Mouse (Mus musculus): ENCODE measurements around the gene Sf3a2.

Gene Sf3a2

DNA sequence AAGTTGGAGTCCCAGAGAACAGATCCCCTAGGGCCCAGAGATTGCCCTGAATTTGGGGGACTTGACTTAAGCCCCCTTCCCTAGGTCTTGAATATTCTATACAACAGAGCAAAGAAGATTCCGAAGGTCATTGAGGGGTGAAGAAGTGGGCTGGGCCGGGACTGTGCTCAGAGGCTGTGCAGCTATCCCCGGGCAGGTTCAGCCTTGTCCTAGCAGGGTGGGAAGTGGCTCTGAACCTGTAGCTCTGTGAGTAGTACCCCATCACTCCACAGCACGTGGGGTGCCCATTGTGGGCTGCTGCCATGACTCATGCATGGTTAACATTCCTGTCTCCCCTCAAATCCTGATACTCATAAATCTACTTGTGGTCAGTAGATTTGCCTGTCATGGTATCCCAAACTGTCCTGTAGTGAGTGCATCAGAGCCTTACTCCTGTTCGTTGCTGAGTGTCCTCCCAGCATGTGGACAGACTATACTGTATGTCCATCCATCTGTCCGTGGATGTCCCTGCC, 21.6 kb upstream of the Sf3a2 start:
- no peak for DNase-seq

DNA sequence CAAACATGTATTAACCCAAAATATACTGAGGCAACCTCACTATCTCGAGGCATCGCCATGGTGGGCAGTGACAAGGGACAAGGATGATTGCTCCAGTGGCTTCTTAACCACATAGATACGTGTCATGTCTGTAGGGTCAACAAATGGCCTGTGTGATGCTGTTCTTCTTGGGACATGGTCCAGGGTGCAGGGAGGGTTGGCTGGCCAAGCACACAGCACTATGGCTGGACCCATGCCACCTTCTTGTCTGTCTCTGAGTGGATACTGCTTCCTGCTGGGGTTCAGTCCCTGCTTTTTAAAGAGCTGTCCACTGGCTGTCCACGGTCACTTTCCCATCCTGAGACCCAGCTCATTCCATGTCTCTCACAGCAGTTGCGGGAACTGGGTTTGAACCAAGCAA, 20.9 kb upstream of the Sf3a2 start:
- no peak for DNase-seq

DNA sequence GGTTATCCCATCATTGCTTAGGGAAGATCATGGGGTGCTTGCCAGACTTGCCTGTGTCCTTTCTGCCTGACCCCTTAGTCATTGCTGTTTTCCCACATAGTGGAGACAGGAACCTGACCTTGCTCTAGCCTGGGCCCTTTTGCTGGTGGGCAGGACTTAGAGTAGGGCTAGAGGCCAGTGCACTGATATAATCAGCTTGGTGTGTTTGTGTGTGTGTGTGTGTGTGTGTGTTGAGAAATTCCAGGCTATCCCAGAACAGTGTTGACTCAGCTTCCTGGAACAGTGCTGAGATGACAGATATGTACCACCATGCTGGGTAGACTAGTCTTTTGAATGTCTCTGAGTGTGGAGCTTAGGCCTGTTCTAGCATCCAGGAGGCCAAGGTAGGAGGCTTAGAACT, 18.4 kb upstream of the Sf3a2 start:
- no peak for DNase-seq

DNA sequence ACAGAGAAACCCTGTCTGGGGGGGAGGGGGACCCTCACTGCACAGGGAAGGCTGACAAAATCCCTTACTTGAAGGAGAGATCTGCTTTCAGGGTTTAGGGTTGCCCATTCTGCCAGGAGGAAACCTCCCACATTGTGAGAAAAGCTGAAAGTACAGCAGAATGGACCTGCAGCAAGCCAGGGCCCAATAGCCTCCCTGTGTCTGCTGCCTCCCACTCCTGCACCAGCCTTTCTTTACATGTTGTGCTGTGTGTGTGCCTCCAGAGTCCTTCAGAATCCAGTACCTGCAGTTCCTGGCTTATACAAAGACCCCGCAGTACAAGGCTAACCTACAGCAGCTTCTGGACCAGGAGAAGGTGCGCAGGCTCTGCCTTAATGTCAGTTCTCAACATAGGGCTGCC, 13.7 kb upstream of the Sf3a2 start:
- DNase-seq: no peak

DNA sequence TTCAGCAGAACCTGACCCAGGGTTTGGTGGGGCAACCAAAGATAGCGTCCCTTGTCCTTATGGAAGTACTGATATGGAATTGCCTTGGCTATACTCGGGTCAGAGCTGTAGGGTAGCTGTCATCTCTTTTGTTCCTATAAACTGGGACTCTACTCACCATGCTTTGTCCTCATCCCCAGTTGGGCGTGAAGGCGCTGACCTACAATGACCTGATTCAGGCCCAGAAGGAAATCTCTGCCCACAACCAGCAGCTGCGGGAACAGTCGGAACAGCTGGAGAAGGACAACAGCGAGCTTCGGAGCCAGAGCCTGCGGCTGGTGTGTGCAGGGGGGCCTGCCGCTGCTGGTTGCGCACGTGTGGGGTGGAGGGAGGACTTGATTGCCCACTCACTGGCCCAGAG, 13.1 kb upstream of the Sf3a2 start:
- no peak for DNase-seq

DNA sequence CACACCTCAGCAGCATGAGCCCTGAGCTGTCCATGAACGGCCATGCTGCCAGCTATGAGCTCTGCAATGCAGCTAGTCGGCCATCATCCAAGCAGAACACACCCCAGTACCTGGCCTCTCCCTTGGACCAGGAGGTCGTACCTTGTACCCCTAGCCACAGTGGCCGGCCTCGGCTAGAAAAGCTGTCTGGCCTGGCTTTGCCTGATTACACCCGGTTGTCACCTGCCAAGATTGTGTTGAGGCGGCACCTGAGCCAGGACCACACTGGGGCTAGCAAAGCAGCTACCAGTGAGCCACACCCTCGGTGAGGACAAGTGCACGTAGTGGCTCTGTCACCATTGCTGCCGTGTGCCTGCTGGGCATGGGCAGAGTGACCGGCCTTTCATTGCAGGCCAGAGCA, 12.0 kb upstream of the Sf3a2 start:
- no peak for DNase-seq

DNA sequence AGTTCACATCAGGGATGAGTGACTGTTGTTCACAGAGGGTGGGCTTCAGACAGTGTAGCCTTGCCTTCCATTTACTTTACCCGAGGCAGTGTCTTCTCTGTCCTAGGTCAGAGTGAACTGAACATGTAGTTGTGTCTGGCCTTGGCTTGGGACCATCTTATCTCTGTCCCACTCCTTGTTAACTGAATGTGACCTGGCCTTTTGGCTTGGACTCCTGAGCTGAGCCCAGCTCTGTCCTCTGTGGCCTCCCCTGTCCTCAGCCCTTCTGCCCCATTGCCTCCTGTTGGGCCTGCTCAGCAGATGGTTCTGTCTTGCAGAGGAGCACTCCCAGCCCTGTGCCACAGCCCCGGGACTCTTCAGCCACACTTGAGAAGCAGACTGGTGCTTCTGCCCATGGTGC, 10.5 kb upstream of the Sf3a2 start:
- no peak for DNase-seq

DNA sequence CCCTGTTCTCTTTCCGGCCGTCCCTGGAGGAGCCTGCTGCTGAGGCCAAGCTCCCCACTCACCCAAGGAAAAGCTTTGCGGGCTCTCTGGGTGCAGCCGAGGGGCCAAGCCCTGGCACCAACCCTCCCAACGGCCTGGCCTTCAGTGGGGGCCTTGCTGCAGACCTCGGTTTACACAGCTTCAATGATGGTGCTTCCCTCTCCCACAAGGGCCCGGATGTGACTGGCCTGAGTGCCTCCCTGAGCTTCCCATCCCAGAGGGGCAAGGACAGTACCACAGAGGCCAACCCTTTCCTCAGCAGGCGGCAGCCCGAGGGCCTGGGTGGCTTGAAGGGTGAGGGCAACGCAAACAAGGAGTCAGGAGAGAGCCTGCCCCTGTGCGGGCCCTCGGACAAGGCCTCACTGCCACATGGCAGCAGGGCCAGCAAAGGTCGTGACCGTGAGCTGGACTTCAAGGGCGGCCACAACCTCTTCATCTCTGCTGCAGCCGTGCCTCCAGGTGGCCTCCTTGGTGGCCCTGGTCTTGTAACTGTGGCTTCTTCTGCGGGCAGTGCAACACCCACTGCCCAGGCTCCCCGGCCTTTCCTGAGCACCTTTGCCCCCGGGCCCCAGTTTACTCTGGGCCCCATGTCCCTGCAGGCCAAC, 7.1 kb upstream of the Sf3a2 start:
- DNase-seq: no peak

DNA sequence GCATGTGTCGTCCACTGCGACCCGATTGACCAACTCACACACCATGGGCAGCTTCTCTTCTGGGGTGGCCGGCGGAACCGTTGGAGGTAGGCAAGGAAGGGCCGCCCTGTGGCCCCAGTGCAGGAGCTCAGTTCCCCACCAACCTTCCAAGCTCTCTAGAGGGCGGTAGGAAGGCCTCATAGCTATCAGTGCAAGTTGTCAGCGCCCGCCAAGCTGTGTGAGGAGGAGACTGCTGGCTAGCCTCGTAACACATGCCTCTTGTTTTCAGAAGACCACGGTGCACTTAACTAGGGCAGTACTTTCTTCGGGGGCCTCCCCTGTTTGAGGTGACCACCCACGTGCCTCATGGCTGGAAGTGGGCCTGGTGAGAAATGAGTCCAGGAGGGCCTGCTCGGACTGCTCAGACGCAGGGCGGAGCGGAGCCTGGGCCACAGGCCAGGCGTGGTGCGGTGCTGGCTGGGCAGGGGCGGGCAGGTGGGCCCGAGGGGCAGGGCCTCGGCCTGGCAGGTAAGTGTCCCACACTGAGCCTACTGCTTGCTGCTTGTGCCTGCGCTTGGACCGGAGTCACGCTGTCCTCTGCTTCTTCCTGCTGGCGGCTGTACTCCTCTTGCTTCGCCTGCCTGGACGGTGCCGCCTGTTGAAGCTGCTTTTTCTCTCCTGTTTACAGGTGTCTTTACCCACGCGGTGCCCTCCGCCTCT, 6.4 kb upstream of the Sf3a2 start:
- no peak for DNase-seq

DNA sequence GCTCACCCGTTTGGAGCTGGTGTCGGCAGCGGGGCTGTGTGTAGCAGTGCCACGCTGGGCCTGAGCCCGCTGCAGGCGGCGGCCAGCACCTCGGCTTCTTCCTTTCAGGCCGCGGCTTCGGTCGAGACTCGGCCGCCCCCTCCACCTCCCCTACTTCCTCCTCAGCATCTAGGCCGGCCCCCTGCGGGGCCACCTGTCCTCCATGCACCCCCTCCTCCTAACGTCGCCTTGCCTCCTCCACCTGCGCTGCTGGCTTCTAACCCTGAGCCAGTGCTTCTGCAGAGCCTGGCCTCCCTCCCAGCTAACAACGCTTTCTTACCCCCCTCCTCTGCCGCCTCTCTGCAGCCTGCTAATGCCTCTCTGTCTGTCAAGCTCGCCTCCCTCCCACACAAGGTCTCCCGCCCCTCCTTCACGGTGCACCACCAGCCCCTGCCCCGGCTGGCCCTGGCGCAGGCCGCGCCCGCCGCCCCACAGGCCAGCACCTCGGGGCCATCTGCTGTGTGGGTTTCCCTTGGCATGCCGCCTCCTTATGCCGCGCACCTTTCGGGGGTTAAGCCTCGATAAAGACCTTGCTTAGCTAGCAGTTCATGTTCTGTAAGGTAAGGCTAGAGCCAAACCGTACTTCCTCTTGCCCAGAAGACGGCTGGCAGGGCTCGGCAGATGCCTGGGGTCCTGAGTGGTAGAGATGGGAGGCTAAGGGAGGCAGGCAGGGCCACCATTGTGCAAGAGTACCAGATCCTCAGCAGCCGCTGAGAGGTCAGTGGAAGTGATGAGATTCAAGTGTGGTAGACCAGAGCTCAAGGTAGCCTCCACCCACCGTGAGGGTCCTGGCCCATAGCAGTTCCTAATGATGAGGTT, 5.6 kb upstream of the Sf3a2 start:
- DNase-seq: no peak

DNA sequence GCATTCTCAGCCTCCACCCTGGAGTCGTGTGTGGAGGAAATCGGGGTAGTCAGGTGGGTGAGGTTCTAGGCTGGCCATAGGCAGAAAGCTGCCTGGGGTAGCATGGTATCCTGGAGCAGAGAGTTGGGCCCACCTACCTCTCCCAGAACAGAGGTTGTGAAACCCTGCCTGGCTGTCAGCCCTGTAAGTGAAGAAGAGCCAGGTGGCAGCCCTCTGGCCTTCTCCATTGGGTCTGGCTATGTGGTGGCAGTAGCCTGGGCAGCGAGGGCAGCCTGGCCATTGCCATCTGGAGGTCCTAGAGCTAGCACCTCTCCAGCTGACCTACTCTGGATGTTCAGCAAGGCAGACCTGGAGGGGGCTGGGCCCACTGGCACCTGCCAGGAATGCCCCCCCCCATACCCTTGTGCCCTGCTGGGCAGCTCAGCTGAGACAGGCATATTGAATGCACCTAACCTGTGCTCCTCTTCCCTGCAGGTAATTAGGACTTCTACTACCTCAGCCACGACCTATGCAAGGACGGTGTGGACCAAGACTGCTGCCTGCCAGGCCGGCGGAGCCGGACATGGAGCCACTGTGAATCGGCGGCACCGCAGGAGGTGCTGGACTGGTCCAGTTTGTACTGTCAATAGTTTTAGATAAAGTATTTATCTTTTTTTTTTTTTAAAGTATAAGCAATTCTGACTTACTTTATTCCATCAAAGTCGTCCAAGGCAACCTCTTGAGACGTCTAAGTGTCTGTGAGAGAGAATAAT, 4.8 kb upstream of the Sf3a2 start:
- no peak for DNase-seq

DNA sequence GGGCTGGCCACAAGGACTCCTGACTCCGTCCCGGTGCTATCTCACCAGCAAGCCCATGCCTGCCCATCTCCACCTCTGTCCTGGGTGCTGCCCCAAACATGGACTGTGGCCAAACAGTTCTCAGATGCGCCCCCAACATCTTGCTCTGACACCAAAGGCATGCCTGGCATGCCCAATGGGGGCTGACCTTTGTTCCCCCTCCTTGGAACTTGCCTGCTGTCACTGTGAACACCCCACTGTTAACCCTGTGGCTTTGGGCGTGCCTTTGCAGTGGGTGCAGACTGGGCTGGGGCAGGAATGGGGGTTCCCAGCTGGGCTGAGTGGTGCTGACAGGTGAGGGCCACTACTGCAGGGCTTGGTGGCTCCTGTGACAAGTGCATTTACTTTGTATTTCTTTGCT, 4.2 kb upstream of the Sf3a2 start:
- DNase-seq: no peak

DNA sequence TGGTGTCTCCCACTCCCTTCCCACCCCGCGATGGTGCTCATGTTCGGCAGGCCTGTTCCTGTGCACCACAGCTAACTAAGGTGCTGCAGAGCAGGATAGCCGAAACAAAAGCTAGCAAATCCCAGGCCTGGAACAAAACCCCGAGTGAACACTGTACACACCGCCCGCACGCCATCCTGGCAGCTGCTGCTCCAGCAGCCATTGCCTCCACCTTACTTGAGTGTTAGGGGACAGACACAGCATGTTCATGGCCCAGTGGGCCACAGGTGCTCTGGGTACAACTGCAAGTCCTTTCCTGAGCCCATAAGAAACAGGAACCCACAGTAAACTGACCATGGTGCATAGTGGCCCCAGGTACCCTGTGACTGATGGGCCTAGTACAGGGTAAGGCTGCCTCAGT, 3.2 kb upstream of the Sf3a2 start:
- no peak for DNase-seq

DNA sequence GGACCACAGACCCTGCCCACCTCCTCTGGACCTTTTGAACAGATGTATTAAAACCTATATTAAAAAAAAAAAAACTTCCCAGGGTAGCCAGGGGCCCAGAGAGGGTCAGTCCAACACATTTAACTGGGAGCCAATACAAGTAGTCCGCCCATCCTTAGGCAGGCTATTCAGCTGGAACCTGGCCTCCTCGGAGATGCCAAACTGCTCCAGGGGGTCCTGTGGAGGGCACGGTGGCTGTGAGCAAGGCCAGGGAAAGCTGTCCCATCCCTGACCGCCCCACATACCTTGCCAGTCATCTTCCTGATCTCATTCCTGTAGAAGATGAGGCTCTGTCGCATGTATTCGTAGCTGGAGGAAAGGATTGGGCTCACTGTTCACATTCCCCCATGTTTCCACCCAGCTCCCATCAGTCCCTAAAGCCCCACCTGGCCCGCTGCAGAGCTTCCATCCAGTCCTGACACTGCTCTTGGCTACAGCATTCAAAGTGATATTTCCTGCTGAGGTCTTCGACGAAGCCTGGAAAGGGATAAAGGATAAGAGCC, 1.6 kb upstream of the Sf3a2 start:
- DNase-seq: no peak

DNA sequence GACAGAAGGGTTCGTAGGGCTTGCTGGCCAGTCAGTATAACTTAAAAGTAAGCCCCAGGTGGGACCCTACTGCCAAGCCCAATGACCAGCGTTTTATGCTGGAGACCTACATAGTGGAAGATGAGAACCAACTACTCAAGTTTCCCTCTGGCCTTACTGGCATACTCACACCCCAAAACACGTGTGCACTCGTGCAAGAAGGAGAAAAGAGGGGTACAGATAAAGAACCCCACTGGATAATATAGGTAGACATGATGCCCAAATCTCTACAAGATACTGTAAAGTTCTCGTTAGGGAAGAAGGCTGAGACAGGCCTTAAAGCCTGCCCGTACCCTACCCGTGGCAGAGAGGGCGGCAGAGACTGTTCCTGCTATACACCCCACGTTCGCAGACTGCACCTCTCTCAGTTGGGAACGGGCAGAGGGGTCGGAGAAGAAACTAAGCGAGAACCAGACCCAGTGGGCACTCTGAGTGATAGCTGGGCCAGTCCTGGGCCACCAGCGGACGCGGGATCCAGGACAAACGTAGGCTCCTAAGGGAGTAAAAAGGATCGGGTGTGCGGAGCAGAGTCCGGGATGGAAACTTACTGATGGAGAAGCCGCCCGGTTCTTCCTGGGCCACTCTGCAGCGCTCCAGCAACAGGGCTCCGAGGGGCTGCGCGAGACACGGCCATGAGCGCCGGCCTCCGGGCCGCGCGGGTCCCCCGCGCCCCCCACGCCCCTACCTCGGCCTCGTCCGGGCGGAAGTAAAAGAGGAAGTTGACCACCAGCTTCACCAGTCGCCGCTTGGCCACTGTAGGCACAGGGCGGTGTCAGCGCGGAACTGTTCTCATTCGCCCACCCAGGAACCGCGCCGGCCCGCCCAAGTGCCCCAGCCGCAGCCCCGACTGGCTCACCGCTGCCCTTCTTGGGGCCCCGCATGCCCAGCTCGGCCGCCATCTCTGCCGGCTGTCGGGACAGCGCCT, 530 bp upstream of the Sf3a2 start:
- peak; percentile 81 for DNase-seq

DNA sequence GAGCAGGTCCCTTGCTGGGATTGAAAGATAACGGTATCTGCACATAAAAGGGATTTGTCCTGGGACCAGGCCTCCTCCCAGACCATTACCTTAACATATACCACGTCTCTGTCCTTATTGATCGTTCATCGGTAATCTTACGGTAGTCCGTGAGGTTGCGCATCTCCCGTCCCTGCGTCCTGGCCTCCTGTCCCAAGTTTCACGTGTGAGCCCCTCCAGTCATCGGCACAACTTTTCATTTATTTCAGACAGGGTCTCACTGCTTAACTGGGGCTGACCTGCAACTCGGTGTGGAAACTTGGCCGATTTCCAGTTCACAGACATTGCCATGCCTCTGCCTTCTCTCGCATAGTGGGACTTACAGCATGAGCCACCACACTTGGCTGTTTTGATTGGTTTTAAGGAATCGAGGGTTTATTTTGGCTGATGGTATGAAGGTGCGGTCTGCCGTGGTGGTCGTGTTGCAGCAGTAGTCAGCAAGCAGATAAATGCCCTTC, 1.1 kb downstream of the Sf3a2 start:
- no peak for DNase-seq

DNA sequence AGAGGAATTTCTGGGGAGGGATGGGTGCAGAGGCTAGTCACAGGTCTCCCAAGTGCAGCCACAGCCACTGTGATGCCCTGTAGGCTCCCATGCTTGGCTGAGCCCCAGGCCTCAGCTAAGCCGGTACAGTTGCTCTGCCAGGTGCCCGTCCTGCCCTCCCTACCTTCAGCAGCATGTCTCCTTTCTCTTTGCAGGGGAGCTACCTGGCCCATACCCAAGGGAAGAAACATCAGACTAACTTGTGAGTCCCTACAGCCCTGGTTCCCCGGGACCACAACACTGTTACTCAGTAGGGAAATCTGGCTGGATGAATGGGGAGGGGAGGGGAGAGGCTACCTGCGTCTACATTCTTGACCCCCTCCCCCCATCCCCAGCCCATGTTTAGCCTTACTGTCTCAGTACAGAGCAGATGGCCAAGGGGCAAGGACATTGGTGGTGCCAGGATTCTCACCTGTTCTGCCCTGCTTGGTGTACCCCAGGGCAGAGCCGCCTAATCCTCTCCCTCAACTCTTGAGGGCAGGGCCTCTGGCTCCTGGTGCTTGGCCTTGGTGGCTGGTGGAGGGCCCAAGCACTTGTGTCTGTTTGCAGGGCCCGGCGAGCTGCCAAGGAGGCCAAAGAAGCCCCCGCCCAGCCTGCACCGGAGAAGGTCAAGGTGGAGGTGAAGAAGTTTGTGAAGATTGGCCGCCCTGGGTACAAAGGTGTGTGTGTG, 4.4 kb downstream of the Sf3a2 start:
- DNase-seq: no peak

DNA sequence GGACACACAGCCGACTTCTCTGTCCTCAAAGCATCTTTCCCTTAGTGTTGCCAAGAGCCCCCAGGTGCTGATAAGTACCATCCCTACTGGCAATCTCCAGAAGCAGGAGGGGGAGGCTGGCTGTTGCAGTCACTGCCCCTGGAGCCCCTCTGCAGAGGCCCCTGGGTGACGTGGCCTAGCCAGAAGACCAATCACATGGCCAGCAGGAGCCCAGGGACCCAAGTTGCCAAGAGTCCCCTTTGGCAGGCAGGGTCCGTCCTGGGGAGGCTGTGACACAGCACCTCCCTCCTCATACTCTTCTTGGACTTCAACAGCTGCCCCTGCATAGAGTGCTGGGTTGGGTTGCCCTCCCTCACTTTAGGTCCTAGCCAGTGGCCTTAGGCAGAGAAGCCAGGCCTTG, 5.0 kb downstream of the Sf3a2 start:
- DNase-seq: no peak

DNA sequence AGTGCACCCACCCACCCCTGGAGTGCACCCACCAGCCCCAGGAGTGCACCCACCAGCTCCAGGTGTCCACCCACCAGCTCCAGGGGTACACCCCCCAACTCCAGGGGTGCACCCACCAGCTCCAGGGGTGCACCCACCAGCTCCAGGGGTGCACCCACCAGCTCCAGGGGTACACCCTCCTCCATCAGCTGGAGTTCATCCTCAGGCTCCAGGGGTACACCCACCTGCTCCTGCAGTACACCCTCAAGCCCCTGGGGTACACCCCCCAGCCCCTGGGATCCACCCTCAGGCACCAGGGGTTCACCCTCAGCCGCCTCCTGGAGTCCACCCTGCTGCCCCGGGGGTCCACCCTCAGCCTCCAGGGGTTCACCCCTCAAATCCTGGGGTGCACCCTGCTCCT, 6.3 kb downstream of the Sf3a2 start:
- DNase-seq: no peak

DNA sequence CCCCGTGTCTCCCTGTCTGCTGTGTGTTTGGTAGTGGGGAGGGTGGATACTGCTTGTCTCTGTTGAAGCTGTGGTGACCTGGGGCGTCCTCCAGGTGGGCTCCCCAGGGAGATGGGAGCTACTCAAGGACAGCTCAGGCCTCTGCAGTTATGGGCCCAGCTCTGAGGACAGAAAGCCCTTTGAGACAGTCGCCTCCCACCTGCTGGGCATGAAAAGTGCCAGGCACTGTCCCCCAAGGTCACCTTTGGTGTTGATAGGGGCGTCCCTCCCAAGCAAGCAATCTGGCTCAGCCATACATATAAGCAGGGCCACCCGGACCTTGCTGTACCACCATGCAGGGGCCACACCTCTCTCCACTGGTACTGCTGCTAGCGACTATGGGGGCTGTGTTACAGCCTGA, 6.9 kb downstream of the Sf3a2 start, which contains the start of gene Amh:
Gene Amh (plus strand): TSS at position 328 of the 400 bp plus-strand sequence.
- no peak for DNase-seq

DNA sequence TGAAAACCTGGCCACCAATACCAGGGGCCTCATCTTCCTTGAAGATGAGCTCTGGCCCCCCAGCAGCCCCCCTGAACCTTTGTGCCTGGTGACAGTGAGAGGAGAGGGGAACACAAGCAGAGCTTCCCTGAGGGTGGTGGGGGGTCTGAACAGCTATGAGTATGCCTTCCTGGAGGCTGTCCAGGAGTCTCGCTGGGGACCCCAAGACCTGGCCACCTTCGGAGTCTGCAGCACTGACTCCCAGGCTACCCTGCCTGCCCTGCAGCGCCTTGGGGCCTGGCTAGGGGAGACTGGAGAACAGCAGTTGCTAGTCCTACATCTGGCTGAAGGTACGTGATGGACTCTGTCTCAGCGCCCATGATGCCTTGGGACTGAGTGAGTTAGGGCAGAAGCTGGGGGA, 7.3 kb downstream of the Sf3a2 start:
- no peak for DNase-seq
